Mouse (Mus musculus) 416B (cell line): Measurements from ENCODE around the gene Chrnb2.
A peak's percentile ranks its signal among the peaks of the same experiment; 100 is the strongest.

Source experiments
- DNase-seq: peaks from one replicate; pipeline ENCODE4 v3.0.0; 2011; ENCODE audit warnings: low read depth

The Chrnb2 gene

DNA sequence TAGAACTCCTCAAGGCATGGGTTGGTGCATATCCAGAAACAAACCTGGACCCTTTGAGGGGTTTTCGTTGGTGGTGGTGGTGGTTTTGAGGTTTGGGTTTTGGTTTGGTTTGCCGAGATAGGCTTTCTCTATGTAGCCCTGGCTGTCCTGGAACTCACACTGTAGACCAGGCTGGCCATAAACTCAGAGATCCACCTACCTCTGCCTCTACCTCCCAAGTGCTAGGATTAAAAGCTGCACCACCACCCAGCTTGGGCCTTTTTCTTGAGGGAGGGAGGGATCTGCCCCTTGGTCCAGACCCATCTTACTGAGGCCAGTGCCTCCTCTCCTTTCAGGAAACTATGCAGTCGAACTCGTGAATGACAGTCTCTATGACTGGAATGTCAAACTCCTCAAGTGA is 15.7 kb upstream of the Chrnb2 start:
- DNase-seq, result no peak

DNA sequence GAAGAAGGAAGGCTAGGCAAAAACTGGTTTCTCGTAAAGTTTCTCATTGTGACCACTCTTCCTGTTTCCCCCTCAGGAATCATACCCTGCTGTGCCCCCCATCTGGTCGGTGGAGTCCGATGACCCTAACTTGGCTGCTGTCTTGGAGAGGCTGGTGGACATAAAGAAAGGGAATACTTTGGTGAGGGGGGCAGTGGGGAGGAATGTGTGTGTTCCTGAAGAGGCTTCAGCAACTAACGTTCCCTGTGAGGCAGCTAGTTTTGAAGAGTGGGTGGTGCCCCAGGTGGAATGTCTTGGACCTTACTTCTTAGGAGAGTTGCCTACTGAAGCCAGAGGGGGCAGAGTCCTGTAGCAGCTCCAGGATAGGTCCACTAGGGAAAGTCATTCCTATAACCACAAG is 11.6 kb upstream of the Chrnb2 start:
- no peak for DNase-seq

DNA sequence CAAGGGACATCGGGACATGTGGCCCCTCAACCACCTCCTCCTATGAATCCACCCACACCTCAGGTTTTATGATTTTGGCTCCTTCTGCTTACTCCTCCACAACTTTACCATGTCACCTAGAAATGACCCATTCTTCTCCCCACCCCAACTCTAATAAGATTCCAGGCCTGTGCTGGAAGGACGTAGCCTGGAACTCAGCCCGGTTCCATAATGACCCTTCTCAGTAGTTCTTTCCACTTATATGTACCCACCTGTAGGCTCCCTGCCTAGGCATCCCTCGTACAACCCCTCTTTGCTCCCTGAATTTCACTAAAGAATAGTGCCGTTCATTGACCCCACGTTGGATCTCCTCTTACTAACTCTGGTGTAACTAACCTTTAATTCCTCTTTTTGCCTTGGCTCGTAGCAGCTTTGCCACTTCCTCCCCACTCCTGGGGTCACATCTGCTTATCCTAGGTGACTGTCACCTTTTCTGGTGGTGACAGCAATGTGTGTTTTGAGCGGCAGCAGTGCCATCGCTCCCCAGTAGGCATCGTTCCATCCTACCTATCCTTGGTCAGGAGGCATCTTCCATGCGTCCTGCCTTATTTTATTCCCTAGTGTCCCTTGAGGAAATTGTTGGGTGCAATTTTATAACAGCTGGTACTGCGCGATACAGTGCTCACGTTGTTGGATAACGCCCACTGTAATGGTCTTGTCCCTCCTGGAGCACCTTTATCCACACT is 10.0 kb upstream of the Chrnb2 start:
- peak; percentile 64 for DNase-seq

DNA sequence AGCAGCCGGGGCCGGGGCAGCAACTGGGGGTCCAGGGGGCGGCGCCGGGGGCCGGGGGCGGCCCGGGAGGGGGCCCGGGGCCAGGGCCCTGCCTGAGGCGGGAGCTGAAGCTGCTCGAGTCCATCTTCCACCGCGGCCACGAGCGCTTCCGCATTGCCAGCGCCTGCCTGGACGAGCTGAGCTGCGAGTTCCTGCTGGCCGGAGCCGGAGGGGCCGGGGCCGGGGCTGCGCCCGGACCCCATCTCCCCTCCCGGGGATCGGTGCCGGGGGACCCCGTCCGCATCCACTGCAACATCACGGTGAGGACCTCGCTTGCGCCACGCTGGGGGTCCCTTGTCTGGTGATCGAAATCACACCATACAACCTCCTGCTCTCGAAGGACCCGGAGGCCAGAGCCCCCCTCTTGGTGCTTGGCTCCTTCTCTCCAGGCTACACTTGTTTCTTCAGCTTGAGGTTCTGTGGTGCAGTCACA is 9.3 kb upstream of the Chrnb2 start:
- DNase-seq, result peak; percentile 37

DNA sequence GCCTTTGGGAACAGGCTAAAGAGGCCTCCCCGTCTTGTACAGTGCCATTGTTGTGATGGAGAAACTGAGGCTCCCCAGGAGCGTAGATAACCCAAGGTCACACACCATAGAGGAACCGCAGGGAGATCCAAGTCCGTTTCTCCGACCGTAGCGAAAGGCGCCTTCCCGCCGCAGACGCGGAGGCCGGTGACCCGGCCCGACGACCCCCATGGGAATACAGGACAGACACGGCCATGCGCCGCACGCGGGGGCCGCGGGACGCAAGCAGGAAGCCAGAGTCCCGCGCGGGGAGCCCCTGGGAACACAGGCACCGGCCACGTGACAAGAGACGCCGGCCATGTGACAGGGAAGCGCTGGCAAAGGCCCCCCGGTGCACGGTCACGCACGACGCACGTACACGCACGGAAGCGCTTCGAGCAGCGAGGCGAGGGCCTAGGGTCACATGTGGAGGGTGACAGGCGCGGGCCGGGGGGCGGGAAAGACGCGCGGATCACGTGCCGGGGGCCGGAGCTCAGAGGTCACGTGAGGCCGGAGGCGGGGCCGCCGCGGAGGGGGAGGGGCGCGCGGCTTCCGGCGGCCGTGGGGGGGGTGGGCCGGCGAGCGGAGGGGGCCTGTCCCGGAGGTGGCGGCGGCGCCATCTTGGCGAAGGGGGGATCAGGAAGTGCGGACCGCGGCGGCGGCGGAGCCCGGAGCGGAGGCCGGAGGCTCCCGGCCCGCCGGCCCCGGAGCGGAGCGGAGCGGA is 8.7 kb upstream of the Chrnb2 start, which contains the start of gene Ube2q1:
Ube2q1 (plus strand) TSS at position 649 of the 742 bp plus-strand sequence.
- DNase-seq, result peak; percentile 96

DNA sequence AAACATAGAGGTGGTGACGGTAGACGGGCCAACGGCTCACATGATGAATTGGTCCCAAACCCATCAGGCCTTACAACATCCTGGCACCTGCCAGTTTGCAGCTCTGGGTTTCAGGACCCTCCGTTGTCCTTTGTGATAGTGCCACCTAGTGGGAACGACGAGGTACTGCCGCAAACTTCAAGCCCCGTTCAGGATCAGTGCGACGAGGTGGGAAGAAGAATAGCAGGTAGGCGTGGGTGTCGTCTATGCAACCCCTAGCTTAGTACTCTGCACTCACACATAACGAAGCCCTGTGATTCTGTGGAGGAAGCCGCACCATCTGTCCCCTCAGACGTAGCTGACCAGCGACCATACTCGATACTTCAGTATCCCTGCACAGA is 8.1 kb upstream of the Chrnb2 start:
- DNase-seq, result peak; percentile 93

DNA sequence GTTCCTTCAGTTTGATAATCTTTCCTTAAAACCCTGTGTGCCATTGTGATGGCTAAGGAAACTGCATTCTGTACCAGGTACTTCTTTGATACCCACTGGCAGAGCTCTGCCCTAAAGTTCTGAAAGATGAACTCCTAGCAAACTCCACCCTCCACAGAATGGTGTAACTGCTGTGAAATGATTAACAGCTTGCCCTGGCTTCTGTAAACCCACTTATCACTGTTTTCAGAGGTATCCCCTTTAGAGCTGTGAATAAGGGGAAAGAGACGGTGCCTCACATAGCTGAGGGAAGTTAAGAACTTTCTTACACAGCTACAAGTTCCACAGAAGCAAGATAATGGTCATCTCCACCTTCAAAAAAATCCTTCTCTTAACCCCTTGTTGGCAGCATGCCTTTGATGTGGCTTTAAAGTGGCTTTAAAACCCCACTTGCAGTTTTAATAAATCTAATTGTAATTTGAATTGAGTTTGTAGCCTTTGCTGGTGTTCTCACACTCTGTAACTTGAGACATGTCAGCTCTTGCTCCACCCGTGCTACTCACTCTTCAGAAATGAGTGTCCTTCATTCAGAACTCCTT is 6.1 kb upstream of the Chrnb2 start:
- DNase-seq, result no peak

DNA sequence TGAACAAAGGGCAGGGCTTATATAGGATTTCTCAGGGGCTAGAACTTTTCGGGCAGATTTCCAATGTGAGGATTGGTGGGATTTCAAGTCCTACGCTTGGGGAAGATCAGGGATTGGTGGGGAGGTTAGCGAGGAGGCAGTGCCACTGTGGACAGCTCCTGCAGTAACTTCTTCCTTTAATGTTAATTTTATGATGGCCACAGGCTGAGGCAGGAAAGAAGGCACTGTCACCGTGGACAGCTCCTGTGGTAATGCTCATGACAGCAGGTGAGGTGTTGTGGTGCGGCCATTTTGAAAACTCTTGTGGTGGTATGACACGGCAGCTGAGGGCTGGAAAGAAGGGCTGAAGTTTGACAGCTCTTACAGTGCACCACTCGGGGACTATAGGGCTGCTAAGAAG is 5.2 kb upstream of the Chrnb2 start:
- DNase-seq, result no peak

DNA sequence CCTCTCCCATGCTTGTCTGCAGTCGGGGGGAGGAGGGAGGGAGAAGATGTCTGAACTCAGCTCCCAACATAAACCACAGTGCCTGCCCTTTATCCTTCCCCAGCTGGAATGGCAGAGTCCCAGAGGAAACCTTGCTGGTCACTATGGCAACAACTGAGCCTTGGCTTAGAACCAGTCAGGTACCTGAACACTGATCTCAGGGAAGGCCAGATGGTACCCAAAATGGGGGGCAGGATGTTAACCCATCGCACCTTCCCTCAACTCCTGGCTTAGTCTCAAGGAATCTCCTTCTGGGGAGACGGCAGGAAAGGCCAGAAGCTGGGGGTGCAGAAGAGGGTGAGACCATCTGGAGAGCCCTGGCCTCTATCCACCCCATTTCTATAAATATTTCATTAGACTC is 4.6 kb downstream of the Chrnb2 start:
- no peak for DNase-seq

DNA sequence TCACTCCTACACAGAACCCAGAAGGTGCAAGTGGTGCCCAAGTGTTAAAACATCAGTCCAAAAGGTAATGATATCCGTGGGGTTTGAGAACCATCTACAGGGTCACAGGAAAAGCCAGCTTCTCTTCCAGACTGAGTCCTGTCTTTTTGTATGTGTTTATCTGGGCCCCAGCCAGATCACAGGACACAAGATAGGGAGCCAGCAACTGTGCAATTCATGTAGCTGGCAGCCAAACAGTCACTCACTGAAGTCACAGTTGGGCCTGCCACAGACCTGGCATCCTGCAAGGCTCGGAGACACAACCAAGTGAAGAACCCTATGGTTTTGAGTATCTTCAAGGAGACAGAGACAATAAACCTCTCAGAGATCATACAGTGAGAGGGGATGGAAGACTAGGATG is 6.6 kb downstream of the Chrnb2 start:
- DNase-seq, result no peak

DNA sequence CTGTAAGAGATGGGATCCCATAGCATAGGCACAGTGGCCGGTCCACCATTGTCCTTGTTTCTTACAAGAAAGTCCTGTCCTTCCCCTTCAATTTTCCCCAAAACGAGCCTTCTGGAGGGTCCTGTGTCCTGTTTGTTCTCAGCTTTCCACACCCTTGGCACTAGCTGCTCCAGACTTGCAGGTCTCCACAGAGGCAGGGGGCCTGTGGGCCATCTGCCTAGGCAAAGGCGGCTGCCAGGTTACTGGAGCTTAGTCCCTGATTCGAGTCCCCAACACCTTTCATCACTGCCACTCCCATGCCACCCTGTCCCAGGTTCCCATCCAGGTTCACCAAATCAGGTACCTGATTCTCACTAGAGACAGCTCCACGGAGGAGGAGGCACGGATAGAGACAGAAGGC is 9.1 kb downstream of the Chrnb2 start:
- DNase-seq, result no peak

DNA sequence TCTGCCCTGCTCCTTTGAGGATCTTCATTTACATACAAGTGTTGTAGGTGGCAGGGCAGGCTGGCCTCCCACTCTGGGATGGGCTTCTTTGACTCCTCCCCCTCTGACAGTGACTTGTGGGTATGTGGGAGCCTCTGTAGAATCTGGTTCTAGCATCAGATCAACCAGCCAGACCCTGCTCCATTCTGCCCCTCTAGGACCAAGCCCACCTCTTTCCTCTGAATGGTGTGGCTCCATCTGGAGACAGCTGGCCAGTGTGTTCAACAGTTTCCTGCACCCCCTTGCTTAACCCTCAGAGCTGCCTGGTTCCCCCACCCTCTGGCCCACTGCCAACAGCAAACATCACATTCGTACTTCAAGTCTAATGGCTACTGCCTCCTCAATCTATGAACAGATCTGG is 12.1 kb downstream of the Chrnb2 start:
- DNase-seq, result peak; percentile 26

DNA sequence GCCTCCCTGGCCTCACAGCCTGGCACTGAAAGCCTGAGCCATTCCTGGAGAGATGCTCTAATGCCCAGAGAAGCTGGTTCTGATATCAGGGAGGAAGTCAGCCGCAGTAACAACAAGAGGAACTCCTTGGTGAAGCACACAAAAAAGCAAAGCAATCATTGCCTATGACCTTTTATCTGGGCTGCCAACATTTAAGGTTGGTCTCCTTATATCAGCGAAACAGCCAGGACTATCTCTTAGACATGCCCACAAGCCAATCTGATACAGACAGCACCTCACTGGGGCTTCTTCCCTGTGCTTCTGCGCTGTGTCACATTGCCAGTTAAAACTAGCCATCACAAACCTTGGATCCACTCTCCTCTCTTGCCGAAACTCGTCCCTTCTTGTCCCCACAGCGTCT is 25.9 kb downstream of the Chrnb2 start:
- no peak for DNase-seq

DNA sequence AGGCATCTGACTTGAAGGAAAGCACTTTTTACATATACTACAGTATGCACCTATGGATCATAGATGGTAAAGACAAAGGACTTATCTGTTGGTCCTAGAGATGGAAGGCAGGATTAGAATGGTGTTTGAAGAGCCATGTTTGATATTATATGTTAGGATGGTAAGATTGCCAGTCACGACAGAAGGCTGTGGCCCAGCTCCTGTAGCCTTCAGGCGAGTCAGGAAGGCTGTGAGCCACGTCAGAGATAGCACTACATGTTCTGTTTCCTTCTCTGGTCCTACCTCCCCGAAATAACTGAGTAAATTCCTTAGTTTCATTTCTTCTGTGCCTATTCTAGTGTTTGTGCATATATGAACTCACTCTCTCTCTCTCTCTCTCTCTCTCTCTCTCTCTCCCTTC is 32.3 kb downstream of the Chrnb2 start:
- DNase-seq, result peak; percentile 65

DNA sequence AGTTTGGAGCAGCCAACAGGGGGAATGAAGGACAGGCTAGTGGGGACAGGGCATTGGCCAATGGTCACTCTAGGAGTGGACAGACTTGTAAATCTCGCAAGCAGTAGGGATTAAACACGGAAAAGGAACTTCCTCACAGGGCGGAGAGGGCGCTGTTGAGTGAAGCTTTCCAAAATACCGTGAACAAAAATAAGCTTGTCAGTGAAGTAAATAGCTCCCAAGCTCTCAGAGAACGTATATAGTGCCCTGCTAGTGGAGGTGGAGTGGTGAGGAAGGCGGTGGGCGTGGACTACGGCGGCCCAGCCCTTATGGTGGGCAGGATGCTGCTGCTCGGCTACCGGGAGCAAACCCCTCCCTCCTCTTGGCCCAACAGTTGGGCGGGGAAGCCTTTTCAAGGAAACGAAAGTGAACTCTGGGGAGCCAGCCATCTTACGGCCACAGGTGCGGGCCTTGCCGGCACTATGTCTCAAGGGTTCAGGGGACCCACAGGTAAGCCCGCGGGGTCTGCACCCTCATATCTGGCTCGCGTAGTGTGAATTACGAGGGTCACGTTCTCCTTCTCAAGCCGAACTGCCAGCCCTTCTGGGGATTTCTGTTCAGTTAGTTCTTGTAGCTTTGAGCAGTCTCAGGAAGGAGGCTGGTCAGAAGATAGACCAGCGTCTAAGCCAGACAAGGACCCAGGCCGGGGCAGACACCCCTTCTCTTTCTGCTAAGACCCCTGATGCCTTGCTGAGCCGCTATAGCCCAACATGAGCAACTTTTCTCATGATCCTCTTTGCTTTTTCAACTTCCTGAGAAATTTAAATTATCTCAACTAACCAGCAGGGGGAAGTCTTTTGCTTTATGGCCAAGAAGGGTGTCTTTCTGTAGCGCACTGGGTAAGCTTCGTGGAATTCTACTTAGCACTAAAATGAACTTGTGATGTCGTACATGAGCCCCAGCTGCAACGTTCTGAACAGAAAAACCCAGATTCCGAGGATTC is 33.8 kb downstream of the Chrnb2 start:
- DNase-seq, result peak; percentile 95

DNA sequence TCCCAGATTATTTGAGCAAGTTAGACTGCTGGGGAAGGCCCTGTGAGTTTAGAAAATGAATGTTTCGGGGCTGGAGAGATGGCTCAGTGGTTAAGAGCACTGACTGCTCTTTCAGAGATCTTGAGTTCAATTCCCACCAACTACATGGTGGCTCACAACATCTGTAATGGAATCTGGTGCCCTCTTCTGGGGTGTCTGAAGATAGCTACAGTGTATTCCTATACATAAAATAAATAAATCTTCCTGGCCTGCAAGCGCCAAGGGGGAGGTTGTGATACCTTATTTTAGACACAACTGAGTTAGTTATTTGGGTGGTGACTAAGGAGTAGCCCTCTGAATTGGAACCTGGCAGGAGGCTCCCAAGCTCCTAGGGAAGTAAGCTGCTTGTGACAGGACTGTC is 35.6 kb downstream of the Chrnb2 start:
- DNase-seq, result peak; percentile 32

DNA sequence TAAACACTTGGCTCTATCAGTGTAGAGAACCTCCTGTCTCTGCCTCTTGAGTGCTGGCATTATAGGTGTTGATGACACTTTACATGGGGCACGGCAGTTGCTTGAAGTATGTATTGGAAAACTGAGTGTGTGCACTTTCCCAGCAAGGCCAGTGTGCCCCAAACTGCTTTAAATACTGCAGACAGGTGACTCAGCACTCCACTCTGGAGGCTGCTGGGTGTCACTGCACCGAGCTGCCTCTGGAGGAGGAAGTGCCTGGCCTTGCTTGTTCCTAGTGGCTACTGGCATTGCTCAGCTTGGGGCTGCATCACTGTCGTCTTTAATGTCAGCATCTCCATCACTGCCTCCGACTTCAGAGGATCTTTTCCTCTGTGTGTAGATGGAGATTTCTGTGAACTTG is 37.4 kb downstream of the Chrnb2 start:
- peak; percentile 90 for DNase-seq

DNA sequence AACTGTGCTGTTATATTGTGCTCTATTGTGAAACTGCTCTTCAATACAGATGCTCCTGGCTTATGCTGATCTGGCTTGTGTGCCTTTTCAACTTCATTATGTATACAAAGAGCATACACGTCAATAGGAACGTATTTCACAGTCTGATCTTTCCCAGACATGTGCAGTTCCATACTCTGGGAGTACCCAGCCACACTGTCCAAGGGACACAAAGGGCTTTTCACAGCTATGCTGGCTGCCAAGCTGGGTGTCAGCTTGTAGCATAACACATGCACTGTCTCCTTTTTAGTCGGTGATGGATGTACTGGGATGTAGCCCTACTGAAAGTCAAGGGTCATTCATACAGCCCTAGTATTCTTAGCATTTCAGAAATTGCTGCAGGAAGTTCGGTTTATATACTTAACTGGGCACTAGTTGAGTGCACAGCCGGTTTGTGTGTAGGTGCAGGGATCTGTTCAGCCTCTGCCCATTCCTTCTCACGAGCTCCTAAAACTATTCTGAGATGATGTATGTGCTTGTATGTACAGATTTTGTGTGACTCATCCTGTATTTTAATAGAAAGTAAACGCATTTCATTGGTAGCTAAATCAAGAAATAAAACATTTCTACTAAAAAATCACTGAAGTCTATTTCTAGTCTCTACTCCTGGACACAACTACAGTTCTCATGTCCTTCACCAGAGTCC is 40.9 kb downstream of the Chrnb2 start:
- no peak for DNase-seq

DNA sequence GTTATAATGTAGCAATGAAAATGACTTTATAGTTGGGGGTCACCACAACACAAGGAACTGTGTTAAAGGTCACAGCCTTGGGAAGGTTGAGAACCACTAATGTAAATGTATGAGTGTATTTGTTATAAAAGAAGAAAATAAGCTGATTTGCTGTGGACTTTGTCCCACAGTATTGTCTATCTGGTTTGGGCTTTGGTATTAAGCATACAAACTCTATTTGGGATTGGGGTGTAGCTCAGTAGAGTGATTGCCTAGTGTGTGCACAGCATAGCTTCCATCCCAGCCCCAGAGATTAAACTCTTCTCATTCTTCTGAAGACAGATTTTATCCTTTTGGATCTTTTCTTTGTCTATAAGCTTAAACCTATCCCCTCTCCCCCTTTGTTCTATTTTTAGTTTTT is 42.4 kb downstream of the Chrnb2 start:
- DNase-seq, result no peak

DNA sequence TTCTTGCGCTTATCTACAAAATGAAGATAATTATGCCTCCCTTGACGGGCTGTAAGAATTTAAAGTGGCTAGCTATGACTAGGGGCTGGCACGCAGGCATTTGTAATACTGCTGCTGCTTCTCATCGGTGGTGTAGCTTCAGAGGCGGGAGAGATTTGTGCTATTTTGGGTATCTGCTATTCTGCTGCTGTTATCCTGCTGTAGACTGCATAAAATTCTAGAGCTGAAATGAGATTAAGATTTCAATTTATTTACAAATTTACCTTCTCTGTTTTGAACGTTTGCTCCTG is 48.5 kb downstream of the Chrnb2 start:
- no peak for DNase-seq

DNA sequence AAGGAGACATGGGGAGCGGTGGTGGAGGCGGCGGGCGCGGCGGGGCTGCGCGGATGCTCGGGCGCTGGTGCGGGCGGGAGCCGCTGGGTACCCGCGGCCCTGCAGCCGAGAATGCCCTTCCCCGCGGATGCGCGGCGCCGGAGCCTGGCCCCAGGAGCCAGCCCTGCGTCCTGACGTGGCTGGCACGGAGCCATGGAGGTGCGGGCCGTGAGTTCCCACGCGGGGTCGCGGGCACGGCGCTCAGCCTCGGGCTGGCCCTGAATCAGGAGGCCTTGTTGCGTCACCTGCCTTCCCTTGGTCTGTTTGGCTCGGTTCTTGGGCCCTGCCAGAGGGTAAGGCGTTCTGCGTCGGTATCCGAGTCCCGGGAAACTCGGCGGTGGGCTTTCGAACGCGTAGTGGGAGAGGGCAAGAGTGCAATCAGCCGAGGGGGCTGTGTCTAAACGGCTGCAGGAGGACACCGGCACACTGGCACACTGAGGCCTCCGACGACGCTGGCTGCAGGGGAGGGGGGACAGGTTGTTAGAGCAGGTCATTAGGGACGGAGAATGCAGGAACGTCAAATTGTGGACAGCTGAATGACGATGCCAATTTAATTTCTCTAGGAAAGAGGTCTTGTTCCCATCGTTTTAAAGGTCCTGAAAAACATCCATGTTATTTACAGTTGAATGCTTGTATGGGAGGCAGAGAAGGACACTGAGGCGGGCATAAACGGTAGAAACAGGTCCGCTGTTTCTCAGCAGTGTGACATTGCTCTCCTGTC is 49.0 kb downstream of the Chrnb2 start:
- peak; percentile 20 for DNase-seq
